7 mouse cellular contexts compared by ENCODE assay signal in genomic region chr1:134454904-134455824, GRCm38 (mm10). TPM values are rescaled to one million over a fixed set of nuclear protein-coding genes. Genes with fewer than 3 reads are reported as not detected.
DNase-seq lines count a peak whose midpoint lies in the region; ATAC-seq lines count a peak whose summit lies in the region.

Klhl12 (plus strand) TSS chr1:134455531.

- 0 out of 2 replicates have a peak, but pooled peaks cover 3% of the 10 kb centered on the region for H3K36me3 ChIP-seq in intestine, embryonic 15.5 days
- peaks cover 19% of the 10 kb centered on the region for H3K36me3 ChIP-seq in midbrain, embryonic 10.5 days

- intact Hi-C loops in left cerebral cortex, postnatal 25 days (cut with DNase I): loop anchor here (1.0 kb wide), 1 partner anchor 93 kb away; no protein-coding TSS in a partner anchor

- peak within 1 kb of the TSS; percentile 77 for H3K4me2 ChIP-seq in intestine, embryonic 15.5 days (replicated peaks)

- under 1% methylated on average over 61 of the region's 61 CpGs for WGBS in intestine, embryonic 15.5 days
- under 1% methylated on average over 61 of the region's 61 CpGs for WGBS in midbrain, embryonic 10.5 days

- peak within 1 kb of the TSS; percentile 98 for H3K9ac ChIP-seq in intestine, embryonic 15.5 days

- H3K27ac ChIP-seq in intestine, embryonic 15.5 days: peak within 1 kb of the TSS; percentile 83
- peak within 1 kb of the TSS; percentile 90 for H3K27ac ChIP-seq in midbrain, embryonic 10.5 days (replicated peaks)

- peak; percentile 99 for ATAC-seq in intestine, embryonic 15.5 days

- H3K4me3 ChIP-seq in intestine, embryonic 15.5 days (replicated peaks): peak within 1 kb of the TSS; percentile 96
- peak within 1 kb of the TSS; percentile 88 for H3K4me3 ChIP-seq in midbrain, embryonic 10.5 days

- DNase-seq in adrenal gland, adult 18-20 months (ENCODE audit: low spot score in 2 of 2): peak; percentile 98 to 99
- DNase-seq in embryo, embryonic 11 days: peak; percentile 93
- DNase-seq in gastrocnemius, postnatal 25 days: peak; percentile 87
- DNase-seq in left cerebral cortex, postnatal 25 days (ENCODE audit: low spot score in 2 of 2): peak; percentile 96 to 97
- peak; percentile 96 for DNase-seq in midbrain, embryonic 10.5 days (ENCODE audit: low spot score)
- DNase-seq in right cerebral cortex, postnatal 4 days: peak; percentile 98

- H3K9me3 ChIP-seq in intestine, embryonic 15.5 days: no peaks in the 10 kb centered on the region
- H3K9me3 ChIP-seq in midbrain, embryonic 10.5 days (replicated peaks): no peaks in the 10 kb centered on the region

- no peaks in the 10 kb centered on the region for H3K27me3 ChIP-seq in intestine, embryonic 15.5 days (replicated peaks)
- no peaks in the 10 kb centered on the region for H3K27me3 ChIP-seq in midbrain, embryonic 10.5 days (ENCODE audit: low read depth, poor library complexity, severe bottlenecking)

- peaks cover 6% of the 10 kb centered on the region; the same call in 1 of the 2 replicates for H3K4me1 ChIP-seq in intestine, embryonic 15.5 days (replicated peaks)
- H3K4me1 ChIP-seq in midbrain, embryonic 10.5 days: peaks cover 18% of the 10 kb centered on the region

RNA-seq across cellular contexts. Expression of gene Klhl12, which starts in this region (rescaled TPM):
- total RNA-seq in adrenal gland, adult 18-20 months (2021): 10 to 100 TPM; 18.7 to 20.7 TPM
- 10 to 100 TPM; 13.4 to 15.1 TPM for total RNA-seq in gastrocnemius, postnatal 25 days (2021)
- 21.7 and 22.2 TPM in 2 replicates for polyA plus RNA-seq in intestine, embryonic 15.5 days (2015; fragmentation: Nextera tagmentation; extraction: Ambion mirVana)
- total RNA-seq in left cerebral cortex, postnatal 25 days (2021): 10 to 100 TPM; 37.1 to 37.7 TPM
- polyA plus RNA-seq in midbrain, embryonic 10.5 days (2016; fragmentation: Nextera tagmentation; extraction: Ambion mirVana): 34.8 TPM in 2 replicates

Comparison
In these comparisons a context has a peak if more than half of its experiments do, and no peak if none do; other contexts are left out.
1. Peak in every context shown above with its lines: DNase-seq, ATAC-seq, H3K4me3 ChIP-seq and H3K27ac ChIP-seq.